Mouse (Mus musculus) forebrain, embryonic 12.5 days (tissue): Measurements from ENCODE around the gene Camta1. TPM values are rescaled to one million over a fixed set of nuclear protein-coding genes. Genes with fewer than 3 reads are reported as not detected.

Source experiments
- ATAC-seq: fragments of 200-750 bp; cut with Nextera tagmentation; 2 replicates; pipeline ENCODE4 v1.8.0; 2017; ENCODE audit warnings: moderate TSS enrichment; ENCODE audit not compliant: low FRiP score
- H3K27ac ChIP-seq: fragments of 300-500 bp; sonication (generic); 2 replicates; pipeline ENCODE4 v1.5.1; 2016; ENCODE audit warnings: mild to moderate bottlenecking
- H3K27me3 ChIP-seq: fragments of 300-500 bp; sonication (generic); 2 replicates; pipeline ENCODE4 v1.6.1; 2016; ENCODE audit warnings: mild to moderate bottlenecking
- H3K36me3 ChIP-seq: fragments of 300-500 bp; sonication (generic); replicated peaks from 2 replicates; pipeline ENCODE4 v1.6.1; 2016; ENCODE audit warnings: mild to moderate bottlenecking
- H3K4me1 ChIP-seq: fragments of 300-500 bp; sonication (generic); 2 replicates; pipeline ENCODE4 v1.6.1; 2016
- H3K4me2 ChIP-seq: fragments of 300-500 bp; sonication (generic); 2 replicates; pipeline ENCODE4 v1.6.1; 2016; ENCODE audit warnings: mild to moderate bottlenecking, moderate library complexity
- H3K4me3 ChIP-seq: fragments of 300-500 bp; sonication (generic); replicated peaks from 2 replicates; pipeline ENCODE4 v1.5.1; 2016; ENCODE audit warnings: mild to moderate bottlenecking
- H3K9ac ChIP-seq: fragments of 300-500 bp; sonication (generic); 2 replicates; pipeline ENCODE4 v1.6.1; 2016; ENCODE audit warnings: mild to moderate bottlenecking
- H3K9me3 ChIP-seq: fragments of 300-500 bp; sonication (generic); 2 replicates; pipeline ENCODE4 v1.6.1; 2016
- WGBS: fragments of 180-500 bp; shearing (Covaris S2); methylation state at CpG from one replicate; pipeline ENCODE4 v1.1.7; 2016; 5-methylcytosine and 5-hydroxymethylcytosine counted together
- polyA plus RNA-seq: library from polyadenylated mRNA; unstranded; fragments of >200 nt; fragmentation: Nextera tagmentation; extraction: Ambion mirVana; gene quantifications from 2 replicates; pipeline ENCODE4 v1.2.1, GENCODE M21; 2016

The Camta1 gene
- polyA plus RNA-seq, 1 experiment from 2014 or later: 164 TPM

- Histone ChIP-seq H3K9me3 (no peaks in the 10 kb centered on the region), H3K36me3 (no peaks in the 10 kb centered on the region), H3K27ac (no peak overlapping the region), H3K4me2 (no peak overlapping the region), H3K27me3 (0 out of 2 replicates have a peak, but pooled peaks cover 2% of the 10 kb centered on the region), H3K4me3 (no peak overlapping the region), H3K9ac (no peak overlapping the region), H3K4me1 (peaks cover 17% of the 10 kb centered on the region)
- 86% methylated on average over 4 of the region's 4 CpGs for WGBS
- no peak for ATAC-seq
These were observed 389.8 kb downstream of the Camta1 start for GRCm38 (mm10) chr4:151471886-151472285.

DNA sequence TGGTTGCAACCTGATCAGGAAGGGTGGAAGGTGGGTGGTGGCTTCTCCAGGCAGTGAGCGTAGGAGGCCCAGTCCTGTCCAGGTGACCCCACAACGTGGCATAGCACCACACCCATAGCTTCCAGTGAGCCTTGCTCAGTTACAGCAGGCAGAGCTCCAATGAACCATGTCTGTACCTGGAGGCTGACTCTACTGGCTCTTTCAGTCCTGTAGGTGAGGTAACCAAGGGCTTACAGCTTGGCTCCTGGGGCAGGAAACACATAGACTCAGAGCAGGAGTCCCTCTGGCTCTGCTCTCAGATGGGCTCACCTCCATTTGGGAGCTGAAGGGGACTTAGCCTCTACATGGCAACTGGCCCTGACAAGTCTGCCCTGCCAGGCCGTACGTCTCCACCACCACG, 393.3 kb downstream of the Camta1 start:
- no peak for ATAC-seq
- H3K36me3 ChIP-seq: no peaks in the 10 kb centered on the region
- WGBS: 87% methylated on average over 5 of the region's 5 CpGs

GRCm38 (mm10) chr4:151458686-151459085, 403.0 kb downstream of the Camta1 start:
- Histone ChIP-seq H3K27ac (no peak overlapping the region), H3K27me3 (no peaks in the 10 kb centered on the region), H3K9me3 (no peaks in the 10 kb centered on the region), H3K4me1 (peaks cover 7% of the 10 kb centered on the region), H3K4me3 (no peak overlapping the region), H3K36me3 (no peaks in the 10 kb centered on the region), H3K9ac (no peak overlapping the region), H3K4me2 (no peak overlapping the region)
- ATAC-seq: no peak
- WGBS: 72% methylated on average over 11 of the region's 11 CpGs

More for the DNA sequence above, 393.3 kb downstream of the Camta1 start:
- no peak overlapping the region for H3K9ac ChIP-seq
- no peaks in the 10 kb centered on the region for H3K9me3 ChIP-seq
- H3K4me2 ChIP-seq: no peak overlapping the region
- H3K4me3 ChIP-seq: no peak overlapping the region
- peaks cover 5% of the 10 kb centered on the region; the same call in 1 of the 2 replicates for H3K4me1 ChIP-seq
- no peaks in the 10 kb centered on the region for H3K27me3 ChIP-seq
- no peak overlapping the region for H3K27ac ChIP-seq

GRCm38 (mm10) chr4:151454611-151455010, 407.1 kb downstream of the Camta1 start:
- Histone ChIP-seq H3K9ac (no peak overlapping the region), H3K27ac (no peak overlapping the region), H3K36me3 (no peaks in the 10 kb centered on the region), H3K4me1 (peaks cover 19% of the 10 kb centered on the region), H3K4me3 (no peak overlapping the region), H3K4me2 (no peak overlapping the region), H3K27me3 (no peaks in the 10 kb centered on the region), H3K9me3 (no peaks in the 10 kb centered on the region)
- WGBS: 83% methylated on average over 3 of the region's 3 CpGs
- no peak for ATAC-seq

DNA sequence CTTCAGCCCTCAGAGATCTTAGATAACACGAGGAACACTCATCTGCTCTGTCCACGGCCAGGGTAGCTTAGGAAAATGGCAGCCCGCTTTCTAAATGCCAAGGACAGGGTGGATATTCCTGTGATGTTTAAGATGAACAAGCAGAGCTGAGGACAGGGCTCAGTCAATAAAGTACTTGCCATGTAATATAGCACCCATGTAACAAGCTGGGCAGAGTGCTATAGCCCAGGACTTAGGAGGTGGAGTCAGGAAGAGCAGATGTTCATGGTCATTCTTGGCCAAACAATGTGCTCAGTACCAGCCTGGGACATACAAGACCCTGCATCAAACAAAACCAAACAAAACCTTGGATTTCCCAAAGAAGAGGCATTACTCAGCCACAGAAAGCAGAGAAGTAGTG, 407.6 kb downstream of the Camta1 start:
- peaks cover 24% of the 10 kb centered on the region for H3K4me1 ChIP-seq
- H3K4me2 ChIP-seq: no peak overlapping the region
- H3K27ac ChIP-seq: no peak overlapping the region
- WGBS: 94% methylated on average over 3 of the region's 3 CpGs
- H3K9me3 ChIP-seq: no peaks in the 10 kb centered on the region
- H3K27me3 ChIP-seq: no peaks in the 10 kb centered on the region
- ATAC-seq: no peak
- no peaks in the 10 kb centered on the region for H3K36me3 ChIP-seq
- no peak overlapping the region for H3K4me3 ChIP-seq
- no peak overlapping the region for H3K9ac ChIP-seq

- H3K9me3 ChIP-seq: no peaks in the 10 kb centered on the region
- H3K27ac ChIP-seq: no peak overlapping the region
- 78% methylated on average over 6 of the region's 6 CpGs for WGBS
- no peak overlapping the region for H3K4me3 ChIP-seq
- H3K4me1 ChIP-seq: peaks cover 26% of the 10 kb centered on the region
- no peak for ATAC-seq
- H3K4me2 ChIP-seq: no peak overlapping the region
- no peaks in the 10 kb centered on the region for H3K36me3 ChIP-seq
- H3K9ac ChIP-seq: no peak overlapping the region
- H3K27me3 ChIP-seq: no peaks in the 10 kb centered on the region
These were observed 409.8 kb downstream of the Camta1 start for GRCm38 (mm10) chr4:151451885-151452284.

- Histone ChIP-seq H3K4me1 (peaks cover 26% of the 10 kb centered on the region), H3K27ac (no peak overlapping the region), H3K4me3 (no peak overlapping the region), H3K9me3 (no peaks in the 10 kb centered on the region), H3K27me3 (no peaks in the 10 kb centered on the region), H3K36me3 (no peaks in the 10 kb centered on the region), H3K4me2 (no peak overlapping the region), H3K9ac (no peak overlapping the region)
- no peak; the same call in 1 of the 2 replicates for ATAC-seq
- WGBS: 8% methylated on average over 8 of the region's 8 CpGs
These were observed 411.7 kb downstream of the Camta1 start for GRCm38 (mm10) chr4:151449981-151450380.

DNA sequence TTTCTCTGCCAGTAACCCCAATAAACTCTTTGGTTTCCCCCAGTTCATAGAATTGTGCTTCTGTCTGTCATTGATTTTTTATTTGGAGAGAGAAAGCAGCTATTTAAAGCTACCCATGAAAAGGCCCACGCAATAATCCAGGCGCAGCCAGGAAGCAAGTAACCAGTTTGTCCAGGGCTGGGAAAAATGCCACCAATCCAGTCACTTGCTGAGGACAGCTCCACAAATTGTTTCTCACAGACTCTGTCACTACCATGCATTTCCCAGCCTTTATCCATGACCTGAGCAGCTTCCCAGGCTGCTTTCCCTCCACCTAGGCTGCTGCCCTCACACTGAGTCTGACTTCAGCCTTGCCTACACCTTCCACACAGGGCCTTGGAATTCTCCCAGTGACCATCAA, 413.3 kb downstream of the Camta1 start:
- no peaks in the 10 kb centered on the region for H3K9me3 ChIP-seq
- H3K27ac ChIP-seq: no peak overlapping the region
- no peaks in the 10 kb centered on the region for H3K36me3 ChIP-seq
- H3K4me2 ChIP-seq: no peak overlapping the region
- H3K4me3 ChIP-seq: no peak overlapping the region
- H3K9ac ChIP-seq: no peak overlapping the region
- H3K27me3 ChIP-seq: no peaks in the 10 kb centered on the region
- WGBS: 96% methylated on average over 2 of the region's 2 CpGs
- no peak for ATAC-seq
- peaks cover 19% of the 10 kb centered on the region for H3K4me1 ChIP-seq

- Histone ChIP-seq H3K27ac (no peak overlapping the region), H3K4me1 (peaks cover 8% of the 10 kb centered on the region), H3K27me3 (no peaks in the 10 kb centered on the region), H3K36me3 (no peaks in the 10 kb centered on the region), H3K4me3 (no peak overlapping the region), H3K9me3 (0 out of 2 replicates have a peak, but pooled peaks cover 6% of the 10 kb centered on the region), H3K9ac (no peak overlapping the region), H3K4me2 (no peak overlapping the region)
- no peak for ATAC-seq
- WGBS: 94% methylated on average over 4 of the region's 4 CpGs
These were observed 417.0 kb downstream of the Camta1 start for GRCm38 (mm10) chr4:151444665-151445064.

DNA sequence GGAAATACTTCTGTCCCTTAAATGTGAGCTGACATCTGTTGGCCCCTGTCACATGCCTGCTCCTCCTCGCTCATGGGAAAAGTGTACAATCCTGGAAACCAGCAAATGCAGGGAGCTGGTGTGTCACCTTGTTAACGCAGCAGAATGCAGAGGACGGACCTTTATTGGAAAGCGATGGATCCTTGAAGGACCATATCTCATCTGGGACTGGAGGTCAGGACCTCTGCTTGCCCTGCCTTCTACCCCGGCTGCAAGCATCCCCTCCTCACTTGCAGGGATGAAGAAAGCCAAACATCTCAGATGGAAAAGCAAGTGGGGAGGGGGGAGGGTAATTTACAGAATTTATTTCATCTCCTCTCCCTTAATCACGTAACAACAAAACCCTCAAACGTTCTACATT, 423.1 kb downstream of the Camta1 start:
- H3K9ac ChIP-seq: no peak overlapping the region
- no peak overlapping the region for H3K27ac ChIP-seq
- H3K9me3 ChIP-seq: 0 out of 2 replicates have a peak, but pooled peaks cover 6% of the 10 kb centered on the region
- no peak overlapping the region for H3K4me2 ChIP-seq
- no peaks in the 10 kb centered on the region for H3K27me3 ChIP-seq
- H3K4me1 ChIP-seq: peaks cover 12% of the 10 kb centered on the region
- no peaks in the 10 kb centered on the region for H3K36me3 ChIP-seq
- no peak for ATAC-seq
- no peak overlapping the region for H3K4me3 ChIP-seq
- WGBS: 35% methylated on average over 7 of the region's 7 CpGs

GRCm38 (mm10) chr4:151437859-151438258, 423.8 kb downstream of the Camta1 start:
- Histone ChIP-seq H3K4me1 (peaks cover 12% of the 10 kb centered on the region), H3K4me2 (no peak overlapping the region), H3K27ac (no peak overlapping the region), H3K9ac (no peak overlapping the region), H3K4me3 (no peak overlapping the region), H3K27me3 (no peaks in the 10 kb centered on the region), H3K36me3 (no peaks in the 10 kb centered on the region), H3K9me3 (0 out of 2 replicates have a peak, but pooled peaks cover 6% of the 10 kb centered on the region)
- 77% methylated on average over 11 of the region's 11 CpGs for WGBS
- no peak for ATAC-seq

- no peaks in the 10 kb centered on the region for H3K4me1 ChIP-seq
- ATAC-seq: no peak
- 79% methylated on average over 3 of the region's 3 CpGs for WGBS
These were observed 436.5 kb downstream of the Camta1 start for GRCm38 (mm10) chr4:151425133-151425532.

GRCm38 (mm10) chr4:151422922-151423321, 438.8 kb downstream of the Camta1 start:
- ATAC-seq: no peak
- Histone ChIP-seq H3K36me3 (no peaks in the 10 kb centered on the region), H3K4me2 (no peak overlapping the region), H3K4me3 (no peak overlapping the region), H3K27me3 (peaks cover 5% of the 10 kb centered on the region; the same call in 1 of the 2 replicates), H3K27ac (no peak overlapping the region), H3K9ac (no peak overlapping the region), H3K9me3 (no peaks in the 10 kb centered on the region), H3K4me1 (no peaks in the 10 kb centered on the region)
- 89% methylated on average over 4 of the region's 4 CpGs for WGBS

More at GRCm38 (mm10) chr4:151425133-151425532, 436.5 kb downstream of the Camta1 start:
- Histone ChIP-seq H3K9ac (no peak overlapping the region), H3K27ac (no peak overlapping the region), H3K4me3 (no peak overlapping the region), H3K4me2 (no peak overlapping the region), H3K27me3 (no peaks in the 10 kb centered on the region), H3K9me3 (no peaks in the 10 kb centered on the region), H3K36me3 (no peaks in the 10 kb centered on the region)
